Mouse (Mus musculus) liver, embryonic 14.5 days (tissue): Measurements from ENCODE around the gene Hba-a1.

Source experiments
- CTCF ChIP-seq: IDR thresholded peaks from 2 replicates; pipeline ENCODE4 v1.5.1; 2016; ENCODE audit warnings: antibody characterized with exemption, low read depth, control low read depth
- EP300 ChIP-seq: IDR thresholded peaks from 2 replicates; pipeline ENCODE4 v1.6.1; 2016; ENCODE audit warnings: antibody characterized with exemption, low read depth

DNA sequence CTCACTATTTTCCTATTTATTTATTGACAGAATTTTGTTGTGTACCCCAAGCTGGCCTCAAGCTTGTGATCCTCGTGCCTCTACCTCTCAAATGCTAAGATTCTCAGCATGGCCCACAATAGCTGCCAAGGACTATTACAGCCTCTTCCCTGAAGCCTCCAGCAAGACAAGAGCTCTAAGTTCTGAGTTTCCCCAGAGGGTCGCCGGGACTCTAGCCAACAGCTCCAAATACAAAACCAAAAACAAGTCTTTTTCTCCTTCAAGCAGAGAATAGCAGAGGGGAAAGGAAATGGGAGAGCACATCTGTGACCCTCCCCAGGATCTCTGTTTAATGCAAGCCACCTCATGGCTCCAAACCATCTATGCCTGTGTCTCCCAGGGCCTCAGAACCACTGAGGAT lies 39.2 kb upstream of the Hba-a1 start:
- TF ChIP-seq CTCF (no peak), EP300 (no peak)
